Mouse (Mus musculus) kidney, embryonic 16.5 days (tissue): Measurements from ENCODE around the gene Sorbs1. TPM values are rescaled to one million over a fixed set of nuclear protein-coding genes. Genes with fewer than 3 reads are reported as not detected.

ENCODE experiments used
- ATAC-seq: fragments of 200-750 bp; cut with Nextera tagmentation; 2 replicates; pipeline ENCODE4 v1.8.0; 2017; ENCODE audit warnings: moderate TSS enrichment; ENCODE audit not compliant: low FRiP score, low TSS enrichment
- H3K27ac ChIP-seq: fragments of 300-500 bp; sonication (generic); 2 replicates; pipeline ENCODE4 v1.5.1; 2014; ENCODE audit warnings: low read length
- H3K27me3 ChIP-seq: fragments of 300-500 bp; sonication (generic); 2 replicates; pipeline ENCODE4 v1.6.1; 2014; ENCODE audit warnings: low read length, control low read depth, mixed read lengths; ENCODE audit not compliant: insufficient read depth
- H3K36me3 ChIP-seq: fragments of 300-500 bp; sonication (generic); 2 replicates; pipeline ENCODE4 v1.6.1; 2014; ENCODE audit warnings: low read length, control low read depth, mixed read lengths; ENCODE audit not compliant: insufficient read depth
- H3K4me1 ChIP-seq: fragments of 300-500 bp; sonication (generic); 2 replicates; pipeline ENCODE4 v1.6.1; 2014; ENCODE audit warnings: low read length, control low read depth, mixed read lengths; ENCODE audit not compliant: insufficient read depth
- H3K4me2 ChIP-seq: fragments of 300-500 bp; sonication (generic); replicated peaks from 2 replicates; pipeline ENCODE4 v1.6.1; 2014; ENCODE audit warnings: low read depth, low read length
- H3K4me3 ChIP-seq: fragments of 300-500 bp; sonication (generic); 2 replicates; pipeline ENCODE4 v1.5.1; 2014; ENCODE audit warnings: mild to moderate bottlenecking, low read length
- H3K9ac ChIP-seq: fragments of 300-500 bp; sonication (generic); replicated peaks from 2 replicates; pipeline ENCODE4 v1.6.1; 2014; ENCODE audit warnings: low read length
- H3K9me3 ChIP-seq: fragments of 300-500 bp; sonication (generic); 2 replicates; pipeline ENCODE4 v1.6.1; 2016; ENCODE audit warnings: low read length, control low read depth
- WGBS: fragments of 180-500 bp; shearing (Covaris S2); extraction: QIAGEN DNeasy Blood & Tissue Kit; methylation state at CpG from one replicate; pipeline ENCODE4 v1.1.7; 2014; 5-methylcytosine and 5-hydroxymethylcytosine counted together
- polyA plus RNA-seq: library from polyadenylated mRNA; unstranded; fragments of >200 nt; fragmentation: Nextera tagmentation; extraction: Ambion mirVana; gene quantifications from 2 replicates; pipeline ENCODE4 v1.2.1, GENCODE M21; 2015

Gene Sorbs1
- polyA plus RNA-seq, 1 experiment from 2014 or later, result 60.1 TPM

DNA sequence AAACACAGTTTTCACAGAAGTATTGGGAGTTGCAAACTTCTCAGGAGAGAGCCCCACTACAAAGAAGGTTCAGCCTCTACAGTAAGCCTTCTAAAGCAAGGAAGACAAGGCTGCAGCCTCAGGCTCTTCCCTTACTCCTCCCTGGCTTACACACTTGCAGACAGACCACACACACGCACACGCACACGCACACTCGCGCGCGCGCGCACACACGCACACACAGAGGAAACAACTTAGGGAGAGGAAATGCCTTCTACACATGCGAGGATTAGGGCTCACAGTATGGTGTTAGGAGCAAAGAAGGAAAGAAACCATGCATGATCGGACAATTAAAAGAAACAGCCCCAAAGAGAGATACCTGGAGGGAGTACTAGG, 118.3 kb downstream of the Sorbs1 start:
- H3K9ac ChIP-seq, result peak overlapping the region; percentile 42; the same call in 1 of the 2 replicates
- no peaks in the 10 kb centered on the region for H3K9me3 ChIP-seq
- no peaks in the 10 kb centered on the region for H3K27me3 ChIP-seq
- 0 out of 2 replicates have a peak, but pooled peaks cover 4% of the 10 kb centered on the region for H3K36me3 ChIP-seq
- 80% methylated on average over 12 of the region's 12 CpGs for WGBS
- ATAC-seq, result 0 out of 2 replicates have a peak, but pooled peaks have one; percentile 16
- H3K4me2 ChIP-seq, result no peak overlapping the region
- H3K4me1 ChIP-seq, result peaks cover 12% of the 10 kb centered on the region
- no peak overlapping the region for H3K4me3 ChIP-seq
- H3K27ac ChIP-seq, result peak overlapping the region; percentile 92

DNA sequence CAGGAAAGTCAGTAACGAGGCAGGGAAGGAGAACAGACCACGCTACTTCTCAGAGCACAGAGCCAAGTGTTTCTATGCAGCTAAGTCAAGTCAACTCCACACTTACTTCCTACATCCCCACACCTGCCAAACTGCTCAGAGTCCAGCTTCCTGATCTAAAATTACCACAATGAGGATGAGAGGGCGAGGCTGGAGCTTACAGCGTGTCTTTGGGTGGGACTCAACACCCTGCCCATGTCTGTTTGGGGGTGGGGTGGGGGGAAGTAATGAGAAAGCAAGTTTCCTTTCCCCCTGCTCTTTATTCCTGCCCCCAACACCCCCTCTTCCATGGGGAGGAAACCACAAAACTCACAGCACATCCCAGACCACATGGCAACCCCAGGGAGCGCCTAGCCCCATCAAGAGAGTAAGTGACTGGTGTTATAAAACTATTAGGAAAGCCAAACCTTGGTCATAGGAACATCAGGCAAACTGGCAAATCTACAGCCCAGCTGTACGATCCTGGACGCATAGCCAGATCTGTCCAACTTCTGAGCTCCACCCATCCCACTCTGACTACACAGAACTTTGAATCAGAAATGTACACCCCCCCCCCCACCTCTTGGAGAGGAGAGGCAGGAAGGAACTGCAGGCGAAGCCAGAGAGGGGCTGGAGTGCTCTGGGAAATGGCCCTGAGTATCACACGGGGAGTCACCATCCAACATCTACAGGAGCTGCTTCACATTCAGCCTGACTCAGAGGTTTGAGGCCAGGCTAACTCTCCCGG, 118.8 kb downstream of the Sorbs1 start:
- Histone ChIP-seq H3K27ac (peak overlapping the region; percentile 92), H3K36me3 (0 out of 2 replicates have a peak, but pooled peaks cover 4% of the 10 kb centered on the region), H3K4me1 (peaks cover 12% of the 10 kb centered on the region), H3K9ac (peak overlapping the region; percentile 42; the same call in 1 of the 2 replicates), H3K9me3 (no peaks in the 10 kb centered on the region), H3K4me2 (no peak overlapping the region), H3K27me3 (no peaks in the 10 kb centered on the region), H3K4me3 (no peak overlapping the region)
- 48% methylated on average over 10 of the region's 10 CpGs for WGBS
- ATAC-seq, result peak; percentile 71

DNA sequence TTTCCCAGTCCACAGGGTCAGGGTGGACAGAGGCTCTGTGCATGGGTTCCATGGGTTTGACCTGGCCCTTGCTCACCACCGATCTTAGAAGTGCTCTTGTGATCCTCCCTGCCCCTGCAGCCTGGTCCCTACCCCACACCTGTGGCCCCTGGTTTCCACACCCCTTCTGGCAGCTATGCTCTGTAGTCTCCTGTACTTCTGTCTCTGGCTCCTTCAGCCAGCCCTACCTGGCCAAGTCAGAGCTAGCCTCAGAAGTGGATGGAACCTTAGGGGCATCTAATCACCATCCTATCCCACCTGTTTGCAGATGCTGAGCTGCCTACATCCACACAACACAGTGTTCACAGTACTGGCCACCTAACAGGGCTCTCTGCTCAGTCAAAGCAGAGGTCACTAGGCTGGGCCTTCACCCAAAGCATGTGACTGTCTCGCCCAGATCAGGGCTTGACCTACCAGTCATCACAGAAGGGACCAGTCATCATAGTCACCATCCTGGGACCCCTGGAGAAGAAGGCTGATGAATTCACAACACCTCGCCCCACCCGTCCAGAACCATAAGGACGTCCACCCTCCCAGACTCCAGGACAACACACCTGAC, 120.7 kb downstream of the Sorbs1 start:
- Histone ChIP-seq H3K9me3 (no peaks in the 10 kb centered on the region), H3K36me3 (0 out of 2 replicates have a peak, but pooled peaks cover 4% of the 10 kb centered on the region), H3K27ac (no peak overlapping the region), H3K9ac (no peak overlapping the region), H3K4me2 (no peak overlapping the region), H3K27me3 (no peaks in the 10 kb centered on the region), H3K4me3 (no peak overlapping the region), H3K4me1 (peaks cover 12% of the 10 kb centered on the region)
- WGBS, result 90% methylated on average over 5 of the region's 5 CpGs
- ATAC-seq, result no peak

DNA sequence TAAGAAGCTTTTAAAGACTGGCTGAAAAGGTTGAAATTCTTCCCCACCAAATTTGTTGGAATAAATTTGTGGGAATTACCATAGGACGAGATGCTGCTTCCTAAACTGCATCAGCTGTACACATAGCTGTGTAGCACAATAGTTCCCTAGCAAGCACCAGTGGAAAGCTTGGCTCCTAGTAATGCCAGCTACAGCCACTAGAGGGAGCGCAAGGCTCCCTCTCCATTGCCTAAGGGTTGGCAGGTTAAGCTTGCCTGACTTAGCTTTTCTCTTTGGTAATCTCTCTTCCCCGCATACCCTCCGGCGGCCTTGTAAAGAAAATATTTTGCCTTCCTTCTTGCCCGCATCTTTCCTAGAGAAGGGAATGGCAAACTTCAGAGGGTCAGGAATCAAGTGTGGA, 122.1 kb downstream of the Sorbs1 start:
- 11% methylated on average over 6 of the region's 6 CpGs for WGBS
- H3K4me1 ChIP-seq, result peaks cover 12% of the 10 kb centered on the region
- 0 out of 2 replicates have a peak, but pooled peaks cover 4% of the 10 kb centered on the region for H3K36me3 ChIP-seq
- H3K4me2 ChIP-seq, result no peak overlapping the region
- no peak overlapping the region for H3K9ac ChIP-seq
- ATAC-seq, result peak; percentile 69; the same call in 1 of the 2 replicates
- no peak overlapping the region for H3K4me3 ChIP-seq
- no peaks in the 10 kb centered on the region for H3K27me3 ChIP-seq
- H3K9me3 ChIP-seq, result no peaks in the 10 kb centered on the region
- H3K27ac ChIP-seq, result no peak overlapping the region

DNA sequence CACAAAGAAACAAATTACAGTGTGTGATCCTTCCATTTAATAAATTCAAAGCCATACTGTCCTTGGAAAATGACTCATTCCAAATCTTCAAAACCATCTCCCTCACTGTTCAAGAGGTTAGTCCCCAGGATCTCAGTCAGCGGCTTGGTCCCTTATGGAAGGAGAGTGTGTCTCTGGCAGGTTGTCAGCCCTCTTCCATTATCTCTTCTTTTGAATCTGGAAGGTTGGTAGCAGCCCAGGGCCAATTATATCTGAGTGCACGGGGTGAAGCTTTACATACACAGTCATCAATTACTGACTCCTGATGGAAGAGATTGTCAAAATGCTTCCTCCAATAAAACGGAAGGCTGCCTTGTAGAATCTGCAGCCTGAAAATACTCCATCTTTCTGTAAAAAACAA, 126.7 kb downstream of the Sorbs1 start:
- H3K27me3 ChIP-seq, result no peaks in the 10 kb centered on the region
- no peaks in the 10 kb centered on the region for H3K36me3 ChIP-seq
- H3K4me2 ChIP-seq, result no peak overlapping the region
- H3K27ac ChIP-seq, result no peak overlapping the region
- no peak overlapping the region for H3K4me3 ChIP-seq
- no peak overlapping the region for H3K9ac ChIP-seq
- no peaks in the 10 kb centered on the region; the same call in 1 of the 2 replicates for H3K4me1 ChIP-seq
- no peak for ATAC-seq
- no peaks in the 10 kb centered on the region for H3K9me3 ChIP-seq
- WGBS, result 73% methylated on average over 3 of the region's 3 CpGs

DNA sequence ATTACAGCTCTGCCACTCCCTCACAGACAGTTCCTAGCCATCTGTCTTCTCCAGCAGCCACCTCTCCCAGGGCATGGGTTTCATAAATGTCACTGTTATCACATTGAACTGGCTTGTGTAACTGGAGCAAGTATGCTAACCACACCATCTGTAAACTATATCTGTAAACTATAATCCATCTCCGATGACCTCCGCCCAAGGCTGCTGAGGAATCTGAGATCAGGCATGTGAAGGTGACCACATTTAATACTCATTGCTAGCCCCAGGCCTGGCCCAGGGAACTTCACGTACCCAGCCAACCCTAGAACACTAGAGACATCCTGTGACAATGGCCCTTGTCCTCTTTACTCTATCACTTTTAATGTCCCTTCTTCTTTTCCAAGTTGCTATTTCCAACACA, 128.2 kb downstream of the Sorbs1 start:
- Histone ChIP-seq H3K4me3 (no peak overlapping the region), H3K4me1 (peaks cover 3% of the 10 kb centered on the region; the same call in 1 of the 2 replicates), H3K9ac (no peak overlapping the region), H3K27ac (no peak overlapping the region), H3K9me3 (no peaks in the 10 kb centered on the region), H3K4me2 (no peak overlapping the region), H3K27me3 (no peaks in the 10 kb centered on the region), H3K36me3 (0 out of 2 replicates have a peak, but pooled peaks cover 2% of the 10 kb centered on the region)
- WGBS, result 93% methylated on average over 3 of the region's 3 CpGs
- ATAC-seq, result no peak

DNA sequence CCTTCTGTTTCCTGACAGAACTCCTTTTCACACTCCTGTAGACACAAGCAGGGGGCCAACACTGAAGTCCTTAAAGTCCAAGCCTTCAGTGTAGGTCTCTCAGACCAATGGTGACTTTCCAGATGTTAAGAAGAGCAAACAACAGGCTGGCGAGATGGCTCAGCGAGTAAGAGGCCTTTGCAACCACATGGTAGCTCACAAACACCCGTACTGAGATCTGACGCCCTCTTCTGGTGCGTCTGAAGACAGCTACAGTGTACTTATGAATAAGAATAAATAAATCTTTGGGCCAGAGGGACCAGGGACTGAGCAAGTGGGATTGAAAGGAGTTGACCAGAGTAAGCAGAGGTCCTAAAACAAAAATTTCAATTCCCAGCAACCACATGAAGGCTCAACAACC, 129.6 kb downstream of the Sorbs1 start:
- H3K9ac ChIP-seq, result no peak overlapping the region
- no peak overlapping the region for H3K4me2 ChIP-seq
- 44% methylated on average over 5 of the region's 5 CpGs for WGBS
- no peak overlapping the region for H3K27ac ChIP-seq
- peaks cover 3% of the 10 kb centered on the region; the same call in 1 of the 2 replicates for H3K4me1 ChIP-seq
- H3K4me3 ChIP-seq, result no peak overlapping the region
- no peaks in the 10 kb centered on the region for H3K27me3 ChIP-seq
- H3K9me3 ChIP-seq, result no peaks in the 10 kb centered on the region
- 0 out of 2 replicates have a peak, but pooled peaks cover 2% of the 10 kb centered on the region for H3K36me3 ChIP-seq
- no peak for ATAC-seq

DNA sequence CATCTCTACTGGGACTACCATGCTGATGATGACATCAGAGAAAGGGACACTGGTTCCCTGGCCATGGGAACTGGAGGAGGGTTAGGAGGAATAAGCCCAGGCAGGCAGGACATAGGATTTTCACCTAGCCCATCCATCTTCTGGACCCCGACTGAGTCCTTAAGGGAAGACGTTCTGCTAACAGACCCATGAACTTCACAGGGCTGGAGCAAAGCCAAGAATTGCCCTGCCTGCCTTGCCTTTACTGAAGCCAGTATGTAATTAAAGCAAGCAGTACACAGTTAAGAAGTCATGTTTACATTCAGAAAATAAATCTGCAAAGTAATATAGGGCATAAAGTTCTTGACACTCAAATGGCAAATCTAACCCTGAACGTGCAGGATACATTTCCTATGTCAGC, 132.9 kb downstream of the Sorbs1 start:
- Histone ChIP-seq H3K9ac (no peak overlapping the region), H3K27ac (no peak overlapping the region), H3K36me3 (0 out of 2 replicates have a peak, but pooled peaks cover 2% of the 10 kb centered on the region), H3K9me3 (no peaks in the 10 kb centered on the region), H3K4me3 (no peak overlapping the region), H3K27me3 (no peaks in the 10 kb centered on the region), H3K4me1 (peaks cover 3% of the 10 kb centered on the region; the same call in 1 of the 2 replicates), H3K4me2 (no peak overlapping the region)
- no peak for ATAC-seq
- WGBS, result 37% methylated on average over 3 of the region's 3 CpGs

DNA sequence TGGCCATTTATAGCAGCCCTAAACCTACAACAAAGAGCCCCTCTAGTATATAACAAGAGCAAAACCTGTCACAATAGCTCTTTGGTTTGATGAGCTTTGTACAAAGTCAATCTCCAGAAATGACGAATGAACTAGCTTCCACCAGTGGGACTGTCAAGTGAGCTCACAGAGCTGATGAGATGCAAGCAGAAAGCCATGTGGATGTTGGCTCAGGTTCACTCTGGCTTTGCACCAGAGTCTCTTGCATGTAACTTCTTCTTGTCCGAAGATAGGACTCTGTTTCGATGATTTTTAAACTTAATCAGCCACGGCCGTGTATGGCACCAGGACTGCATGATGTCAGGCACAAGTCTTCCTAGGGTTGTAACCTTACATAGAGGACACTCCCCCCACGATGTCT, 133.6 kb downstream of the Sorbs1 start:
- no peak for ATAC-seq
- no peak overlapping the region for H3K4me3 ChIP-seq
- H3K4me1 ChIP-seq, result peaks cover 3% of the 10 kb centered on the region; the same call in 1 of the 2 replicates
- no peaks in the 10 kb centered on the region for H3K9me3 ChIP-seq
- no peaks in the 10 kb centered on the region for H3K27me3 ChIP-seq
- 0 out of 2 replicates have a peak, but pooled peaks cover 2% of the 10 kb centered on the region for H3K36me3 ChIP-seq
- no peak overlapping the region for H3K27ac ChIP-seq
- no peak overlapping the region for H3K9ac ChIP-seq
- no peak overlapping the region for H3K4me2 ChIP-seq
- WGBS, result 63% methylated on average over 6 of the region's 6 CpGs

DNA sequence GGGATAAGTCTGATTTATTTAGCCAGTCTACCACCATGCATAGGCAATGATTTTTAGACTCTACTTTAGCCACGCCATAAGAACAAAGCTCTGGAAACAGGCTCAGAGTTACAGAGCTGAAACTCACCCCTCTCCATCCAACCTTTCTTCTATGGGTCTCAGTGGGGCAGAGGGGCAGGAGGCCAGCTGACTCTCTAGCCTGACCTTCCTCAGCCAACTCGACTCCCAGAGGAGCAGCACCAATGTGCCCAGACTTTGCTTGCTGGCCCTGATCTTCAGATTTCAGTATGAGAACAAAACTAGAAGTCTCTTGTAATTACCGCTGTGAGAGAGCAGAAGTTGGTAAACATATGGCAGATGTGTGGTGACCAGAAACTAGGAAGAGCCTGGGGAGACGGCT, 134.5 kb downstream of the Sorbs1 start:
- 0 out of 2 replicates have a peak, but pooled peaks cover 2% of the 10 kb centered on the region for H3K36me3 ChIP-seq
- no peak overlapping the region for H3K9ac ChIP-seq
- H3K4me1 ChIP-seq, result peaks cover 3% of the 10 kb centered on the region; the same call in 1 of the 2 replicates
- ATAC-seq, result no peak
- no peaks in the 10 kb centered on the region for H3K9me3 ChIP-seq
- H3K4me3 ChIP-seq, result no peak overlapping the region
- no peak overlapping the region for H3K4me2 ChIP-seq
- no peak overlapping the region for H3K27ac ChIP-seq
- WGBS, result 92% methylated on average over 4 of the region's 4 CpGs
- H3K27me3 ChIP-seq, result no peaks in the 10 kb centered on the region
